In genomic region chr6:68370010-68370409, GRCm38 (mm10) we compare ENCODE assay signal across 30 mouse cellular contexts.
DNase-seq lines count a peak whose midpoint lies in the region; ATAC-seq and TF ChIP-seq lines count a peak whose summit lies in the region.
"Had no signal": no experiment of that assay in that cellular context is flagged by ENCODE, and none has a peak within 500 bp of the region (broad histone marks: within the 10 kb centered on the region; RNA-seq: fewer than 3 reads in every experiment).

No protein-coding gene starts in this region.

- WGBS in forebrain, postnatal 0 days = 81% methylated on average over 6 of the region's 6 CpGs
- WGBS in forebrain, embryonic 12.5 days = 83% methylated on average over 6 of the region's 6 CpGs

- intact Hi-C loops in left cerebral cortex, adult 2 months (cut with DNase I) = no loop called here
- intact Hi-C loops in left cerebral cortex, postnatal 14 days (cut with DNase I) = no loop called here

- H3K4me2 ChIP-seq in forebrain, postnatal 0 days (ENCODE audit: low read depth) = no peak overlapping the region
- no peak overlapping the region for H3K4me2 ChIP-seq in forebrain, embryonic 12.5 days
- H3K4me2 ChIP-seq: embryonic facial prominence, embryonic 12.5 days; heart, embryonic 13.5 days; hindbrain, embryonic 12.5 days; limb, embryonic 12.5 days; liver, embryonic 11.5 days; midbrain, embryonic 15.5 days; neural tube, embryonic 13.5 days had no signal

- no peaks in the 10 kb centered on the region for H3K9me3 ChIP-seq in forebrain, postnatal 0 days (ENCODE audit: low read length)
- H3K9me3 ChIP-seq in forebrain, embryonic 12.5 days = no peaks in the 10 kb centered on the region
- H3K9me3 ChIP-seq: embryonic facial prominence, embryonic 12.5 days; heart, embryonic 13.5 days; hindbrain, embryonic 12.5 days; limb, embryonic 12.5 days; midbrain, embryonic 15.5 days; neural tube, embryonic 13.5 days had no signal

- no peaks in the 10 kb centered on the region for H3K4me1 ChIP-seq in forebrain, postnatal 0 days (ENCODE audit: insufficient read depth)
- no peaks in the 10 kb centered on the region for H3K4me1 ChIP-seq in forebrain, embryonic 12.5 days
- H3K4me1 ChIP-seq: embryonic facial prominence, embryonic 12.5 days; heart, embryonic 13.5 days; hindbrain, embryonic 12.5 days; limb, embryonic 12.5 days; midbrain, embryonic 15.5 days; neural tube, embryonic 13.5 days had no signal

- TF ChIP-seq CTCF in forebrain, postnatal 0 days (IDR thresholded peaks at IDR 0.05; ENCODE audit: low read depth) = 0 out of 2 replicates have a peak, but pooled peaks have one; percentile 16
- peak; percentile 21 for TF ChIP-seq CTCF in left cerebral cortex, adult 2 months (IDR thresholded peaks at IDR 0.05)

- no peak overlapping the region for H3K27ac ChIP-seq in forebrain, postnatal 0 days (ENCODE audit: low read depth, low read length)
- no peak overlapping the region for H3K27ac ChIP-seq in forebrain, embryonic 12.5 days
- no peak overlapping the region for H3K27ac ChIP-seq in left cerebral cortex, adult 2 months
- H3K27ac ChIP-seq: embryonic facial prominence, embryonic 12.5 days; heart, adult 2 months; heart, embryonic 13.5 days; hindbrain, embryonic 12.5 days; limb, embryonic 12.5 days; midbrain, embryonic 15.5 days; neural tube, embryonic 13.5 days had no signal

- ATAC-seq in forebrain, postnatal 0 days = no peak
- ATAC-seq in forebrain, embryonic 12.5 days (ENCODE audit: low FRiP score) = no peak
- ATAC-seq: intestine, embryonic 16.5 days; liver, postnatal 0 days; midbrain, embryonic 15.5 days had no signal

- no peaks in the 10 kb centered on the region for H3K27me3 ChIP-seq in forebrain, postnatal 0 days (ENCODE audit: insufficient read depth, low read length)
- no peaks in the 10 kb centered on the region for H3K27me3 ChIP-seq in forebrain, embryonic 12.5 days
- H3K27me3 ChIP-seq: embryonic facial prominence, embryonic 12.5 days; heart, embryonic 13.5 days; hindbrain, embryonic 12.5 days; limb, embryonic 12.5 days; midbrain, embryonic 15.5 days; neural tube, embryonic 13.5 days had no signal

- H3K36me3 ChIP-seq in forebrain, postnatal 0 days (ENCODE audit: insufficient read depth) = no peaks in the 10 kb centered on the region
- no peaks in the 10 kb centered on the region for H3K36me3 ChIP-seq in forebrain, embryonic 12.5 days (replicated peaks)
- H3K36me3 ChIP-seq: embryonic facial prominence, embryonic 12.5 days; heart, embryonic 13.5 days; hindbrain, embryonic 12.5 days; limb, embryonic 12.5 days; midbrain, embryonic 15.5 days; neural tube, embryonic 13.5 days had no signal

- no peak for DNase-seq in forebrain, postnatal 0 days
- DNase-seq in left cerebral cortex, adult 2 months (ENCODE audit: extremely low spot score in 1 of 2, low spot score in 2 of 2) = no peak
- DNase-seq in left cerebral cortex, postnatal 14 days (ENCODE audit: low spot score in 2 of 2) = no peak
- DNase-seq in B cell, adult 2 months = peak; percentile 29 to 37
- peak; percentile 39 for DNase-seq in adipocyte (ENCODE audit: low spot score)
- DNase-seq in spleen, adult 18-20 months = no peak
- DNase-seq in embryo, embryonic 11 days = no peak
- DNase-seq: adrenal gland, postnatal 36 days; cerebellum, adult 11-12 months; cerebellum, postnatal 10 days; gastrocnemius, postnatal 36 days; heart, adult 2 months; heart, postnatal 14 days; kidney, postnatal 4 days; liver, postnatal 0 days; lung, postnatal 14 days; right cerebral cortex, adult 18-20 months; right cerebral cortex, postnatal 4 days; thymus, adult 18-20 months; thymus, postnatal 36 days had no signal

- no peak overlapping the region for H3K9ac ChIP-seq in forebrain, postnatal 0 days
- no peak overlapping the region for H3K9ac ChIP-seq in forebrain, embryonic 12.5 days
- H3K9ac ChIP-seq: embryonic facial prominence, embryonic 12.5 days; heart, embryonic 13.5 days; hindbrain, embryonic 12.5 days; limb, embryonic 12.5 days; liver, postnatal 0 days; midbrain, embryonic 15.5 days; neural tube, embryonic 13.5 days had no signal

- no peak overlapping the region for H3K4me3 ChIP-seq in forebrain, postnatal 0 days (ENCODE audit: low read depth, low read length)
- H3K4me3 ChIP-seq in forebrain, embryonic 12.5 days (replicated peaks) = no peak overlapping the region
- H3K4me3 ChIP-seq in left cerebral cortex, adult 2 months = no peak overlapping the region
- H3K4me3 ChIP-seq: embryonic facial prominence, embryonic 12.5 days; heart, adult 2 months; heart, embryonic 13.5 days; hindbrain, embryonic 12.5 days; limb, embryonic 12.5 days; midbrain, embryonic 15.5 days; myocyte; neural tube, embryonic 13.5 days had no signal

Comparison
In these comparisons a context has a peak if more than half of its experiments do, and no peak if none do; other contexts are left out.
1. DNase-seq: peak in B cell, adult 2 months (2 of 2) and adipocyte (single experiment); none in forebrain, postnatal 0 days (single experiment), left cerebral cortex, adult 2 months (0 of 2), left cerebral cortex, postnatal 14 days (0 of 2), spleen, adult 18-20 months (0 of 2) and embryo, embryonic 11 days (single experiment).